Mouse (Mus musculus) lung, postnatal 10 days (tissue): Measurements from ENCODE around the gene Fbxl7.
A peak's percentile ranks its signal among the peaks of the same experiment; 100 is the strongest.

Experiments used
- DNase-seq: peaks from one replicate; pipeline ENCODE4 v3.0.0; 2021

The Fbxl7 gene

DNA sequence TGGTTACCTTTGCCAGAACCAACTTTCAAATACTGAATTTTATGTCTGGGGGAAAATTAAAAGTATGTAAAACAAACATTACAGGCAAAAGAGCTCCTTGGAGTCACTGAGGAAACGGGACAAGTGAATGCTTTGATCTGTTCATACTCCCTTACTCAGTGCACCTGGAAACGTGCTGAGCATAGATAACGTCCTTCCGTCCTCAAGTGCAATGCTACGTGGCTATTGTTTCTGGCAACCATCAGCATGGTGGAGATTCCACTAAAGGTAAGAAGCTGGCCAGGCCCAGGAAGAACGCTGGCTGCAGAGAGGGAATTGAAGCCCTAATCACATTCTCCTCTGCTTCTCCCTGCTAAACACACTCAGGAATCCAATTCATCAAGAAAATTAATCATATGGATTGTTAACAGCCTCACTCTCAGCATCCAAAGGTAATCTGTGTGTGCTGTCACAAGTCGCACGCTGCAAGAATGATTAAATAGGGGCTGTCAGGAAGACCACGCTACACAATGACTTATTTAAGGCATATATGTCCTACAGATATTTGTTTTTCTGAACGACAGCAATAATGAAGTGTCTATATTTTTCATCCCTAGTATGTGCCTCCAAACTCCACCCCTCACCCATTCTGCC is 206.8 kb downstream of the Fbxl7 start:
- DNase-seq, result no peak

DNA sequence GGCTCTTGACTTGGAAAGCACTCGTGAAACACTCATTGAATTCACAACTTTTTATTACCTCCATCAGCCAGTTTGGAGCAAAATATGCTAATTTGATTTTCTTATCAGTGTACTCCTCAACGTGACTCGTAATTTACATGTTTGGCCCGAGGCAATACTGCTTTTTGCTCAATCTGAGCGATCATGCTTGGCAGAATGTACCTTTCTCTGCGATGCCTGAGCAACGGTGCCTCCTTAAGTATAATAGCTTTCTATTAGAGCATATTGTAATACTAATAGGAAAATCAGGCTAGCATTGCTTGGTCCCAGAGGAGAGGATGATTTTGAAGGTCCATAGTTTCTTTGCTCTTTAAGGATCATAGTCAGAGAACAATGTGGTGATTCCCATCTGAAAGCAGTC is 207.7 kb downstream of the Fbxl7 start:
- no peak for DNase-seq

DNA sequence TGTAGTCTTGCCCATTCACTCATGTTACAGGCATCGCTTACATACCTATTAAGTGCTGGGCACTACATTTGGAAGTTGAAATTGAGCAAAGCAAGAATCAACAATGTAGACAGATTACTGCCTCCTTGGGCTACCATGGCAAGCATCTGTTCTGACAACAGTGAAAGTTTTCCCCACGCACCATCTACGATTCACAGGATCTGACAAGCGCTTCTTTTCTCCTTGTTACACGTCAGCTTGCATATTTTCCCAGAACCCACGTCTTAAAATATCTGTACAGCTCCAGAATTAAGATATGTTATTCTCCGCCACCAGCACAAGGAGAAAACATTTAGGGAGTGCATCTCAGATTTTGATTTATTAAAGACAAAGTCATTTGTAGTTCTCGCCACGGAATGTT is 213.1 kb downstream of the Fbxl7 start:
- DNase-seq, result no peak

DNA sequence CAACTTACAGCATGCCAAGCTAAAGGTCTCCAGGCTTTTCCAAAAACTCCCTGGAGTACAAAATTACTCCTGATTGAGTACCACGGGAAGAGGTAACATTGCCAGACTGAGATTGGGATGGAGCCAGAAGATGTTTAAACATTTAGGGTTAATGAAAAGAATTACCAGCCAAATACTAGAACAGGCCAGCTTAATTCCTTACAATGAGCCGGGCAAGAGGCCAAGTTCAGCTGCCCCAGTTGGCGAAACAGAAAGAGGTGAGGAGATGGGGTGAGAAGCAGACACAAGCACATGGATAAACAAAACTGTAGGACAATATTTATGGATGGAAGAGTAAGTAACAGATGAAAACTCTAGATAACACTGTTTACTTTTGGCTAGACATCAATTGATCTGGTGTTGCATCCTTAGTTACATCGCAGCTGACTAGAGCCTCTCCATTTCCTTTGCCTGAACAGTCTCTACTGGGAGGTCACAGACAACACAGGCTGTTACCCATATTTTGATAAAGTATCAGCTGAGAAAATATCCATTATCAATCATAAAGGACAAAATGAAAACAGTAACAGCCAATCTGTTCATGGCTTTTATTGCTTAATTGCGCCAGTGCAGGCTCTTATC is 222.0 kb downstream of the Fbxl7 start:
- DNase-seq, result peak; percentile 70

DNA sequence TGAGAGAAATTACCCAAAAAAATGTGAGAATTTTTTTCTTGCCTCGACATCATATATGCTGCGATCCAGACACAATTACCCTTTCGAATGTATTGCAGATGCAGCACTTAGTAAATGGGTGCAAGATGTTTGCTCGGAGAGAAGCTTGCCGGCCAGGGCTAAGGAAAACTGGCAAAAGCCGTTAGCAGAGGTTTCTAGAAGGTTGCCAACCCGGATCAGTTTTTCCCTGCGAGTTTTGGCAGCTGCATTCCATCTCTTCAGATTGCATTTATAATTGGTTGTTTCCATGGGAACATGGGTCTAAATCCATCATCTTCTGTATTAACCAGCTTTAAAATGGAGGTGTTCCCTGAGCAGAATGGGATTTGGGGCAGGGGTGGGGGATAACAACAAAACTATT is 240.4 kb downstream of the Fbxl7 start:
- DNase-seq, result no peak

DNA sequence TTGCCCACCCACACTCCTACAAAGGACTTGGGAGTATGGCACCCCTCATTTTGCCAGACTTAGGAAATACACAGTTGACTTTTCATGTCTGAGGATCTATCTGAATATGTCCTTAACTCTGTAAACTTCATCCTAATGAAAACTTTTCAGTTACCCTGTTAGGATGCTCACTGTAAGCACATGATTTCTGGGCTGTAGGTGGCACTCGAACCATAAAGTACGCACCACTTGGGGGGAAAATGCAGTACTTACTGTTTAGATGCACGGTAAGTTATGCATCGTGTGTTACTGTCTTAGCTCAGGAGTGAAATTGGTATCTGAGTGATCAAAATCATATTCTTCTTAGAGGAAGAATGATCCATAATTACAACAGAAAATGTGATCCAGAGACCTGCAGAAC is 252.8 kb downstream of the Fbxl7 start:
- DNase-seq, result no peak

DNA sequence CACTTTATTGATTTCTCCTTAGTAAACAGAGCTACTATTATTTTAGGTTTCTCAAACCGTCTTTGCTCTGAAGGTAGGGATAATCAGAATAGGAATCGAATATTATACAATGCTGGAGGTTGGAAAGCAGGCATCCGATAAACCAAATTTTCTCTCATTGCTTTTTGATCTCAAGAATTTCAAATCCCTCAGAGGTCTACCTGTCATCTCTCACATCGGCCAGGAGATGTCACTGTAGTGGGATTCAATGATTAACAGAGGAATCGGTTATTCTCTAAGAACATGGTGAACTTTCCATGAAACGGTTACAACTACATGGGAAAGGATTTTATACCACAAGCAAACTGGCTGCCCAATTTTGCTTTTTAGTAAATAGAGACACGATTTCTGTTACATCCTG is 255.7 kb downstream of the Fbxl7 start:
- DNase-seq, result peak; percentile 27

DNA sequence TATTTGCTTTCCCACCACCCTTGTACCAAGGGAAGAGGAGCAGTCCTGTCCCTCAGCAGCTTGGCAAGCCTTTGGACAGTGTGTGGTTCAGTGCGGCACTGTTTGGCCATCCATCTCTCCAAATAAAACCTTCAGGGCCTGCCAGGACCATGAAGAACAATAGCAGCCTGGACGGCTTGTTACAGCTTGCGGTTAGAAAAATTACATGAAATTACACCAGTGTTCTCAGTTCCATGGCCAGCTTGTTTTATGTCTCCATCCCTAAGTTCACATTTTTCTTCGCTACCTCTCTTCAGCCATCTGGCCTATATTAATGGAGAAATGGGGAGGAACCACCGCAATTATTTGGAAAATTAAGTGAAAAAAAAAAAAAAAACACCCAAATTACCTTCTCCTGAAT is 259.8 kb downstream of the Fbxl7 start:
- no peak for DNase-seq

DNA sequence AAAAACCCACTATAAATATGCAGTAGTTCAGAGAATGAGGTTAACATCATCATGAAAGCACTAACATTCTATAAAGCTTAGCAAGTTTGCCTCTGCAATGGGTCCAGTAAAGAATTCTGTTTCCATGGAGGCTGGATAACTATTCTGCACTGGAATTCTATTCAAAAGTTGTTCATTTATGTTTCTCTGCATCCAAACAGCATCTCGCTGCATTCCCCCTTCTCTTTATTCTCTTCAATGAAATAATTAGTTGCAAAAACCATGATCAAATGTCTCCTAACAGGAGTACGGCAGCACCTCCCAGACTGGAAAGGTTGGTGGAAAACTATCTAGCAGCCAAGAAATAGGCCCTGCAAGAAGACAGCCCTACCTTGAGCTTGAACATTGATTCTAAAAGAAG is 267.2 kb downstream of the Fbxl7 start:
- no peak for DNase-seq

DNA sequence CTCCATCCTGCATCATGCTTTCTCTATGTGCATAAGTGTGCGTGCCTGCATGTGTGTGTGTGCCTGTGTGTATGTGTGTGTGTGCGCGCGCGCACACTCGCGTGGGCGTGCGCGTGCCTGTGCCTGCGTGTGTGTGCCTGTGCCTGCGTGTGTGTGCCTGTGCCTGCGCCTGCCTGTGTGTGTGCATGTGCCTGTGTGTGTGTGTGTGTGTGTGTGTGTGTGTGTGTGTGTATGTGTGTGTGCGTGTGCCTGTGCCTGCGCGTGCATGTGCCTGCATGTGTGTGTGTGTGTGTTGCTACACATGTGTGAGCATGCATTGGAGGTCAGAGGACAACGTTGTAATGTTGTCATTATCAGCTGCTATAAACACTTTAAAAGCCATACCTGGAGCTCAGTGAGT is 272.1 kb downstream of the Fbxl7 start:
- DNase-seq, result no peak

DNA sequence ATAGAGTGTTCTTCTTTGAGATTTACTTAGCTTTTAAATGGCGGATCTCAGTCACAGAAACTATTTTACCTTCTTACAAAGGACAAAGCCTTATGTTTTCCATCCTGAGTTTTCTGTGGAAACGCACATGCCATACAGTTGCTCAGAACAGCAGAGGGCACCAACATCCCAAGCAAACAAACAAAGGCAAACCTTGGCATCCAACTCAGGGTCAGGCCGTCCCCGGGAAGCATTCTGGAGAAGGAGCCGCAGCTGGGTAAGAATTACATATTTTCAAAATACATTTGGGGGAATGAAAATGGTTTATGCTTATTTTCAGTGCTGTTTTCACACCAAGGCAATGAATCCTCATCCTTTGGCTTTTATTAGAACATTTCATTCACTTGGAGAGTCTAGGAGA is 275.1 kb downstream of the Fbxl7 start:
- peak; percentile 81 for DNase-seq

DNA sequence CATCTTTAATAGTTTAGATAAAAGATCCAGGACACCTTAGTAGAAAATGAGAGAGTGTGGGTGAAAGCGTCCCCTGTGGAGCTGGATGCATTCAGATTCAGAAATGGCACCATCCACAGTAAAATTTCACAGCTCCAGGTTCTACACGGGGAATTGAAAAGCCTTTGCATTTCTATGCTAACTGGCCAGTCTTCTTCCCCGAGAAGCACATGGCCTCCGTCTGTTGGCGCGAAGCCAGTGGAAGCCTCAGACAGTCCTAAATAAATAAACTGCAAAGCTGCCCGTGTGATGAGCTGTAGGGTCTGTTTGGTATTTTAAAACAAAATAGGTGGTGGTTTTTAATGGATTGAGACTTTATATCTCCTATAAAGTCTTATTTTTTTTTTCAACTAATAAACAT is 276.2 kb downstream of the Fbxl7 start:
- peak; percentile 75 for DNase-seq

DNA sequence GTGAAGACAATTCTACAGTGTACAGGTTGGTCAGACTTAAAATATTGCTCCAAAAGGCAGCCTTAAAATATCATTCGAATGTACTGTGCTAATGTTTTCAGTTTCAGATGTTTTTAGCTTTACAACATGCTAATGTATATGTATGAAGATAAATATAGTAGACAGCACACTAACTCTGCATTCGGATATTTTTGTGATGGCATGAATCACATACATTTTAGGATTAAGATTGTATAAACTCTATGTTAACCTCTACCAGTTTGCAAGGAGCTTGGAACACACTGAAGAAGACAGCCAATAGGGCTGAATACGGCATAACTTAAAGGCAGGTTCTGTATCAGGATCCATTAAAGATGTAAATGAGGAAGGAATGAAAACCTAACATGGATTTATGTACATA is 299.1 kb downstream of the Fbxl7 start:
- DNase-seq, result no peak

DNA sequence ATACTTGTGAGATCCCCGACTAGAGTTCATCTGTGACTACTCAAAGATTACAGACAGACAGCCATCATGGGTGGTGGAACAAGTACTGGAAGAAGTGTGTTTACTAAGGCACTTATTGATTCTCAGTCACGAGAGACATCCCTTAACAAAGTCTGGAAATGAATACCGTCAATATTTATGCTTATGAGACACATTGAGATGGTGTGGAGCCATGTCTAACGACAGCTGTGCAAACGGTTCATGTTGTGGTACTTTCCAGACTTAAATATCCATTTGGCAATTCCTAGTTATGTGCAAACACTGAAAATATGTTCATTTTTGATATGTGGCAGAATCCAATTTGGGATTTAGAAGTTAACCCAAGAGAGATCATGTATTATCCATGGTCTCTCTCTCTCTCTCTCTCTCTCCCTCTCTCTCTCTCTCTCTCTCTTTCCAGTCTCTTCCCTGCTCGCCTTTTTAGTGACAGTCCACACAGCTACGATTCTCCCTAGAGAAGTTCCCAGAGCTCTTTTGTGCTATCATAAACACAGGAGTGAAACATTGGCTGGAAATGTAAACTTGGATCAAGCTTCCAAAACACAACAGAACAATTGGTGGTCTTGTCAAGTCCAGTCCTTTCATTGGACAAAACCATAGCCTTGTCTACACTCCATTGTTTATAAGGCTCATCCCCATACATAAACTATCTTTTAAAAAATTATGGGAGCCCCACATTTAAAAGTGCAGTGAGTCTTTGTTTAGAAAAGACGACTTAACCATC is 315.3 kb downstream of the Fbxl7 start:
- peak; percentile 48 for DNase-seq

DNA sequence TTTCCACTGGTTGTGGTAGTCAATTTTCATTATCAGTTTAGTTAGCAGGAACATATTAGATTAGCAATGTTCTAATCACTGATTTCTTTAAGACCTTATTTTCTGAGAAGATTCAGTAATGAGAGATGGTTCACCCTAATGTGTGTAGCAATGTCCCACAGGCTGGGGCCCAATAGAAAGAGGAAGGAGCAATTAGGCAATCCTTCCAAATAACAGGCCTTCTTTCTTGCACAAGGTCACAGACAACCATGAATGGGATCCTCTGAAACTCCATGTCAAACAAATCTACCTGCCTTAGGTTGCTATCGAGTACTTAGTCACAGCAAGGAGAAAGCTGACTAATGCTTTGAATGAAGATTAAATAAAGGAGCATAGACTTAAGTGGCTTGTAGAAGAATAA is 316.9 kb downstream of the Fbxl7 start:
- DNase-seq, result no peak

DNA sequence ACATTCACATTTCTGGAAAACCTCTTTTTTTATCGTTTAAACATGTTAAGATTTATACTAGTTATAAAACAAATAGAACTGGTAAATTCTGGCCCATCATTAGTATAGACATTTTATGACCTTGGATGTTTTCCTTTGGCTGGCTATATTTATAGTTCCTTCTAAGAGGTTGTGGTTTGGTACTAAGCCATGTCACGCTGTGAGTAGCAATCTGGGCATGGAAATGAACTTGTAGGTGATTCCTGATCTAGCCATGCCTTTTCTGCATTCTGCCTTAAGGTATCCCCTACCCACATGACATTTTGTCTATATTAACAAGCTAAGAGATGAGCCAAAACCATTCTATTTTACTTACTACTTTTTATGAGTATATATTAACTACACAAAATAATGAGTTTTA is 329.3 kb downstream of the Fbxl7 start:
- no peak for DNase-seq

DNA sequence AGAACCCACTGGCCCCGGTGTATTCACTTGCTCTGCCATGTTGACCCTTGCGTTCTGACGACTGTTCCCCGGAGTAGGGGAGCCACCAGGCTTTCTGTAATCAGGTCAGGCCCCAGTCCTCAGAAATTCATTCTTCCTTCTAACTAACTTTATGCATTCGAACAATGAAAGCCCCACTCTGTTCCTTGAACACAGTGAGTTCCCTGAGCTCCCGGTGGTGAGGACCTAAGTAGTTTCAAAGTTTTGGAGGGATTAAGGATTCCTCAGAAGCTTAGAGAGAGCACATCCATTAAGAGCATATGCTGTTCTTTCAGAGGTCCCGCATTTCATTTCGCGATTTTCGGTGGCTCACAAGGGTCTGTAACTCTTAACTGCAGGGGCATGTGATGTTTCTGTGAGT is 341.8 kb downstream of the Fbxl7 start:
- DNase-seq, result no peak

DNA sequence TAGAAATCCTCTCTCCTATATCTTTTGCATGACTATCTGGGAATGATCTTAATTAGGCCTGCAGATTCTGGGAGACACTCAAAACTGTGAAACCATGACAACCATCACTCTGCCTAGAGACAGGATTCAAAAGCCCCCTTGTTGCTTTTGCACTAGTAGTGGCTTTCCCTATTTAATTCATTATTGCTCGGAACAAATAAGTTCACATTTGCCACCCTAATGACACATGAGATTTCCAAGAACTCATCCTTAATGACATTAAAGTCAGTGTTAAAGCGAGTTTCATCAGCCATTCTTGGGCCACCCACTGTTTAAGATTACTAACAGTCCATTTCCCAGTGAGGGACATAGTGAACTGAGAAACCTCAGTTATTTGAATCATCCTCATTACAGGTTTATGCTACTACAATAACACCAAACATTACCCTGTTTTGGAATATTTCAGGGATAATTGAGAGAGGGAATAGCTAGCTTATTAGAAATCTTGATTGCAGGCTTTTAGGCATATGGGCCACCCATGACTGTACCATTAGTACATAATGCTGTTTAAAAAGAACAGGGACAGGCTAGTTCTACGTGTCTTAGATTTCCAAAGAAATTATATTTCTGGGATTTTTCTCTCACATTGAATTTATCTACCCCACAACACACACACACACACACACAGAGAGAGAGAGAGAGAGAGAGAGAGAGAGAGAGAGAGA is 361.2 kb downstream of the Fbxl7 start:
- DNase-seq, result no peak

DNA sequence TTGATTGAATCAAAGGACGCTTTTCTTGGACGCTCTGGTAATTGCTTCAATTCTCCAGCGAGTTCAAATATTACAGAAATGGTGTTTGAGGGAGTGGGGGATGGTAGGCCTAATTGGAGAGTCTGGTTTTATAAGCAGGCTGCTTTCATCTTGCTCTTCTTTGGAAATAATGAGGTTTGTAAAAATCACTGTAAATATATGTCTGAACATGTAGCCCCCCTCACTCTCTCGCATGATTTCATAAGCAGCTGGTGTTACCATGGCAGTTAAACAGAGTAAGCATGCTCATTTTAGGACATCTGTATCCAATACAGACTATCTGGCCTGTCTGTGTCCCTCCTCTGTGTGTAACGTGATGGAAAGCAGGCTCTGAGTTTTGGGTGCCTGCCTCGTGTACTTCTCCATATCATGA is 376.2 kb downstream of the Fbxl7 start:
- no peak for DNase-seq

DNA sequence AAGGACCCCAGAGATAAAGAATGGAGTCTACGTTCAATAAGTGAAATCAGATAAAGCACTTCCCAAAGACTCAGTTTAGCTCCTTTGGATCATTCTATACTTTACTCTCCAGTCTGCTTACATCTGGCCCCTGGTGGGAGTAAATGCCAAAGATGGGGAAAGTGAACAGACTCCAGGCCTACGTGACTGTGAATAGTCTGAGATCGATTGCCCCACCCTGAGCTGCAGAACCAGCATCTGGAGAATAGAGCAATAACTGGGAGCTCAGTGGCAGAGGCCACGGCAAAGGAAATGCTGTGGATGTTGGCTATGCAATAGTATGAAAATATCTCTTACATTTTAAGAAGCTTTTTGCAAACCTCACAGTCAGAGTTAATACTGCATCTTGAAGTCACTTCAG is 394.4 kb downstream of the Fbxl7 start:
- no peak for DNase-seq
